Mouse (Mus musculus) CH12.LX (cell line): ENCODE measurements at regions not wholly inside any gene's neighbourhood (a gene's known extent, or its start where the extent isn't known, plus 50 kb on each side); places are given as distances from the start of the nearest gene placed in this dataset.

Source experiments
- DNase-seq: peaks from one replicate; pipeline ENCODE4 v3.0.0-alpha.2; 2013; ENCODE audit errors: extremely low read depth
- H3K27ac ChIP-seq: 2 replicates; pipeline ENCODE4 v1.5.1; 2012; ENCODE audit warnings: low read depth, mild to moderate bottlenecking, control low read depth, moderate library complexity; ENCODE audit not compliant: insufficient read depth
- H3K27me3 ChIP-seq: replicated peaks from 2 replicates; pipeline ENCODE3; 2012; ENCODE audit warnings: inconsistent platforms
- H3K36me3 ChIP-seq, 2 experiments: replicated peaks in 1 of 2; 2 replicates each; pipeline versions ENCODE3 to v1.6.1; 2012; ENCODE audit warnings: inconsistent platforms in 1 of 2, low read length in 1 of 2, mild to moderate bottlenecking in 1 of 2, mixed read lengths in 1 of 2, moderate library complexity in 1 of 2; ENCODE audit not compliant: control insufficient read depth in 1 of 2, insufficient read depth in 1 of 2
- H3K4me1 ChIP-seq, 2 experiments: 2 replicates each; pipeline ENCODE4 v1.6.1; 2012; ENCODE audit warnings: inconsistent platforms in 1 of 2, moderate library complexity in 1 of 2; ENCODE audit not compliant: insufficient read depth in 2 of 2, control insufficient read depth in 1 of 2
- H3K4me2 ChIP-seq: 2 replicates; pipeline ENCODE4 v1.6.1; 2012; ENCODE audit warnings: low read depth, mild to moderate bottlenecking, control low read depth; ENCODE audit not compliant: poor library complexity, insufficient read depth, severe bottlenecking
- H3K4me3 ChIP-seq, 3 experiments: fragments of 150-350 bp in 1 of 3; sonication (generic) in 1 of 3; replicated peaks in 1 of 3; 2 replicates each; pipeline versions ENCODE3 to v1.5.1; 2011 to 2012; ENCODE audit warnings: low read depth in 2 of 3, low read length in 2 of 3, mild to moderate bottlenecking in 2 of 3, moderate library complexity in 2 of 3, control low read depth in 1 of 3, improper control_type of control experiment in 1 of 3, inconsistent platforms in 1 of 3, mixed read lengths in 1 of 3; ENCODE audit not compliant: poor library complexity in 1 of 3
- H3K79me2 ChIP-seq: replicated peaks from 2 replicates; pipeline ENCODE4 v1.6.1; 2012; ENCODE audit warnings: mild to moderate bottlenecking, moderate library complexity; ENCODE audit not compliant: control insufficient read depth, poor library complexity, insufficient read depth, severe bottlenecking; ENCODE audit errors: extremely low read depth
- H3K9ac ChIP-seq: 2 replicates; pipeline ENCODE4 v1.6.1; 2012; ENCODE audit warnings: low read depth, mild to moderate bottlenecking, control low read depth, moderate library complexity; ENCODE audit not compliant: insufficient read depth
- H3K9me3 ChIP-seq: replicated peaks from 2 replicates; pipeline ENCODE3; 2012; ENCODE audit warnings: low read length, inconsistent platforms, mixed read lengths
- CHD2 ChIP-seq: IDR thresholded peaks from 2 replicates; pipeline ENCODE4 v1.6.1; 2011; ENCODE audit warnings: low read length, improper control_type of control experiment
- CTCF ChIP-seq, 2 experiments: IDR thresholded peaks in 1 of 2; conservative IDR thresholded peaks in 1 of 2; 2 replicates each; pipeline ENCODE4 v1.5.1; 2011 to 2012; ENCODE audit warnings: low read depth in 2 of 2, low read length in 2 of 2, improper control_type of control experiment in 1 of 2, inconsistent platforms in 1 of 2, mild to moderate bottlenecking in 1 of 2, moderate library complexity in 1 of 2
- EP300 ChIP-seq: IDR thresholded peaks from 2 replicates; pipeline ENCODE4 v1.6.1; 2011; ENCODE audit warnings: low read length, improper control_type of control experiment
- ETS1 ChIP-seq: conservative IDR thresholded peaks from 2 replicates; pipeline ENCODE4 v1.6.1; 2012; ENCODE audit warnings: low read depth, mild to moderate bottlenecking, inconsistent platforms, low read length, improper control_type of control experiment, moderate library complexity
- GABPA ChIP-seq: IDR thresholded peaks from 2 replicates; pipeline ENCODE4 v1.6.1; 2012; ENCODE audit warnings: low read depth, low read length, improper control_type of control experiment, inconsistent platforms; ENCODE audit not compliant: insufficient replicate concordance
- JUN ChIP-seq: IDR thresholded peaks from 2 replicates; pipeline ENCODE4 v1.6.1; 2011; ENCODE audit warnings: low read depth, mild to moderate bottlenecking, low read length, improper control_type of control experiment, moderate library complexity; ENCODE audit not compliant: insufficient read depth
- JUND ChIP-seq: conservative IDR thresholded peaks from 2 replicates; pipeline ENCODE4 v1.6.1; 2011; ENCODE audit warnings: low read depth, low read length, improper control_type of control experiment
- KAT2A ChIP-seq: IDR thresholded peaks from 2 replicates; pipeline ENCODE4 v1.6.1; 2012; ENCODE audit warnings: low read length, improper control_type of control experiment, inconsistent platforms; ENCODE audit not compliant: insufficient replicate concordance
- MAFK ChIP-seq: IDR thresholded peaks from 2 replicates; pipeline ENCODE4 v1.6.1; 2011; ENCODE audit warnings: low read length, improper control_type of control experiment; ENCODE audit not compliant: insufficient replicate concordance
- MAX ChIP-seq: IDR thresholded peaks from 2 replicates; pipeline ENCODE4 v1.6.1; 2011; ENCODE audit warnings: low read length, improper control_type of control experiment
- MAZ ChIP-seq: IDR thresholded peaks from 2 replicates; pipeline ENCODE4 v1.6.1; 2012; ENCODE audit warnings: low read depth, mild to moderate bottlenecking, inconsistent platforms, low read length, improper control_type of control experiment, moderate library complexity
- MEF2A ChIP-seq: IDR thresholded peaks from 2 replicates; pipeline ENCODE4 v1.6.1; 2014; ENCODE audit warnings: low read depth, mild to moderate bottlenecking, inconsistent platforms, low read length, improper control_type of control experiment, borderline replicate concordance
- NELFE ChIP-seq: IDR thresholded peaks from 2 replicates; pipeline ENCODE4 v1.6.1; 2011; ENCODE audit warnings: low read depth, low read length, improper control_type of control experiment
- NRF1 ChIP-seq: IDR thresholded peaks from 2 replicates; pipeline ENCODE4 v1.6.1; 2014; ENCODE audit warnings: low read depth, mild to moderate bottlenecking, inconsistent platforms, low read length, improper control_type of control experiment, moderate library complexity
- PAX5 ChIP-seq: IDR thresholded peaks from 2 replicates; pipeline ENCODE4 v1.6.1; 2012; ENCODE audit warnings: low read length, inconsistent platforms, mixed read lengths
- POLR2A ChIP-seq: IDR thresholded peaks from 2 replicates; pipeline ENCODE4 v1.6.1; 2011; ENCODE audit warnings: low read depth, mild to moderate bottlenecking, improper control_type of control experiment, low read length
- RAD21 ChIP-seq: IDR thresholded peaks from 2 replicates; pipeline ENCODE4 v1.6.1; 2011; ENCODE audit warnings: low read depth, mild to moderate bottlenecking, low read length, improper control_type of control experiment, moderate library complexity
- SIN3A ChIP-seq: IDR thresholded peaks from 2 replicates; pipeline ENCODE4 v1.6.1; 2012; ENCODE audit warnings: low read length, improper control_type of control experiment, inconsistent platforms
- SMC3 ChIP-seq: IDR thresholded peaks from 2 replicates; pipeline ENCODE4 v1.6.1; 2011; ENCODE audit warnings: low read depth, low read length, improper control_type of control experiment
- TCF12 ChIP-seq: IDR thresholded peaks from 2 replicates; pipeline ENCODE4 v1.6.1; 2014; ENCODE audit warnings: low read depth, mild to moderate bottlenecking, inconsistent platforms, low read length, improper control_type of control experiment
- UBTF ChIP-seq: IDR thresholded peaks from 2 replicates; pipeline ENCODE4 v1.6.1; 2012; ENCODE audit warnings: low read depth, mild to moderate bottlenecking, inconsistent platforms, low read length, improper control_type of control experiment, moderate library complexity
- USF1 ChIP-seq: IDR thresholded peaks from 2 replicates; pipeline ENCODE4 v1.6.1; 2014; ENCODE audit warnings: low read depth, mild to moderate bottlenecking, inconsistent platforms, low read length, improper control_type of control experiment
- ZC3H11A ChIP-seq: IDR thresholded peaks from 2 replicates; pipeline ENCODE4 v1.6.1; 2012; ENCODE audit warnings: low read depth, mild to moderate bottlenecking, inconsistent platforms, low read length, improper control_type of control experiment
- ZKSCAN1 ChIP-seq: IDR thresholded peaks from 2 replicates; pipeline ENCODE4 v1.6.1; 2012; ENCODE audit warnings: low read depth, inconsistent platforms, low read length, improper control_type of control experiment, borderline replicate concordance
- ZMIZ1 ChIP-seq: IDR thresholded peaks from 2 replicates; pipeline ENCODE4 v1.6.1; 2012; ENCODE audit warnings: low read depth, mild to moderate bottlenecking, inconsistent platforms, low read length, improper control_type of control experiment
- dilution Hi-C: fragments of 300-500 bp; cut with MboI; formaldehyde crosslinking; loops from 2 replicates; pipeline ENCODE4 v1.14.3; 2020; ENCODE audit warnings: low sequenced_read_pairs; ENCODE audit not compliant: extremely low pct_unique_long_range_greater_than_20kb, extremely low pct_ligation_motif_present
- in situ Hi-C: fragments of 300-500 bp; cut with MboI; formaldehyde crosslinking; loops from 3 replicates; pipeline ENCODE4 v1.14.3; 2019; ENCODE audit warnings: low sequenced_read_pairs, low pct_ligation_motif_present, low pct_unique_long_range_greater_than_20kb, mixed read lengths

- H3K27me3 ChIP-seq = no peaks in the 10 kb centered on the region
- H3K4me1 ChIP-seq = peaks cover 15 to 45% of the 10 kb centered on the region in 2 experiments
- no peaks in the 10 kb centered on the region for H3K79me2 ChIP-seq
- in situ Hi-C loops (no loop called here), dilution Hi-C loops (no loop called here)
- H3K9me3 ChIP-seq = no peaks in the 10 kb centered on the region
- no peak overlapping the region for H3K4me3 ChIP-seq
- DNase-seq = no peak
- no peak overlapping the region for H3K27ac ChIP-seq
- H3K36me3 ChIP-seq = no peaks in the 10 kb centered on the region
- H3K9ac ChIP-seq = no peak overlapping the region
- TF ChIP-seq PAX5 = no peak
- TF ChIP-seq MAZ = no peak
- TF ChIP-seq CTCF (conservative IDR thresholded peaks at IDR 0.05 in 1 of 2, IDR thresholded peaks at IDR 0.05 in 1 of 2; ENCODE audit: low read depth in 2 of 2, low read length in 2 of 2) = no peak
- no peak for TF ChIP-seq EP300
- TF ChIP-seq ZMIZ1 = no peak
- no peak for TF ChIP-seq RAD21
- no peak for TF ChIP-seq POLR2A
- no peak for TF ChIP-seq UBTF
- no peak for TF ChIP-seq SIN3A
- TF ChIP-seq NRF1 = no peak
- TF ChIP-seq TCF12 = no peak
- TF ChIP-seq MAX = no peak
- no peak for TF ChIP-seq NELFE
- TF ChIP-seq JUN = no peak
- TF ChIP-seq SMC3 = no peak
- TF ChIP-seq USF1 = no peak
- no peak for TF ChIP-seq CHD2
- H3K4me2 ChIP-seq = no peak overlapping the region
Observed at GRCm38 (mm10) chr16:30663055-30663454, 63.5 kb downstream of the Fam43a start.

DNA sequence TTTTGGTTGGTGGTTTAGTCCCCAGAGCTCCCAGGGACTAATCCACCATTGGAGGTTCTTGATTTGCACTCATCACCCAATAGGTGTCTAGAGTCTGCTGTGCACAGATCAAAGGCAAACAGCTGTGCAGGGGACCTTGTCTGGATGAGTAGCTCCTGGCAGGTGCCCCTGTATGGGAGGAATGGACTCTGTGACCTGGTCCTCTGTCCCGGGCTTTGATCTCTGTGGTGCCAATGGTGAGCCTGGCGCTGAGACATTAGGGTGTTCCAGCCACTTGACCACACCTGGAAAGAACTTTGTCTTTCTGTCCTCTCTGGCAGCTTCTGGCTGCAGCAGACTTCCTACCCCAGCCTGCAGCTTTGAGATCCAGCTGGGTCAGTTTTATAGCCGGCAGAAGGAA lies 64.4 kb downstream of the Fam43a start:
- Histone ChIP-seq H3K4me2 (no peak overlapping the region), H3K36me3 (no peaks in the 10 kb centered on the region), H3K9ac (no peak overlapping the region), H3K79me2 (no peaks in the 10 kb centered on the region), H3K4me1 (peaks cover 15 to 40% of the 10 kb centered on the region in 2 experiments), H3K9me3 (no peaks in the 10 kb centered on the region), H3K27ac (no peak overlapping the region), H3K27me3 (no peaks in the 10 kb centered on the region), H3K4me3 (no peak overlapping the region)
- dilution Hi-C loops (no loop called here), in situ Hi-C loops (no loop called here)
- TF ChIP-seq EP300 = no peak
- no peak for TF ChIP-seq SMC3
- no peak for TF ChIP-seq JUND
- TF ChIP-seq CHD2 = no peak
- no peak for TF ChIP-seq MEF2A
- TF ChIP-seq ZC3H11A = no peak
- TF ChIP-seq SIN3A = no peak
- no peak for TF ChIP-seq UBTF
- TF ChIP-seq GABPA = no peak
- no peak for TF ChIP-seq KAT2A
- no peak for TF ChIP-seq ZKSCAN1
- TF ChIP-seq MAFK = no peak
- no peak for TF ChIP-seq JUN
- TF ChIP-seq MAZ = no peak
- no peak for TF ChIP-seq NELFE
- TF ChIP-seq ETS1 = no peak
- DNase-seq = no peak
